Mouse (Mus musculus) CH12.LX (cell line): Measurements from ENCODE around the gene Tapt1.

Experiments
- CHD2 ChIP-seq: IDR thresholded peaks from 2 replicates; pipeline ENCODE4 v1.6.1; 2011; ENCODE audit warnings: low read length, improper control_type of control experiment
- CTCF ChIP-seq, 2 experiments: IDR thresholded peaks in 1 of 2; conservative IDR thresholded peaks in 1 of 2; 2 replicates each; pipeline ENCODE4 v1.5.1; 2011 to 2012; ENCODE audit warnings: low read depth in 2 of 2, low read length in 2 of 2, improper control_type of control experiment in 1 of 2, inconsistent platforms in 1 of 2, mild to moderate bottlenecking in 1 of 2, moderate library complexity in 1 of 2
- MAFK ChIP-seq: IDR thresholded peaks from 2 replicates; pipeline ENCODE4 v1.6.1; 2011; ENCODE audit warnings: low read length, improper control_type of control experiment; ENCODE audit not compliant: insufficient replicate concordance
- MAX ChIP-seq: IDR thresholded peaks from 2 replicates; pipeline ENCODE4 v1.6.1; 2011; ENCODE audit warnings: low read length, improper control_type of control experiment
- POLR2A ChIP-seq: IDR thresholded peaks from 2 replicates; pipeline ENCODE4 v1.6.1; 2011; ENCODE audit warnings: low read depth, mild to moderate bottlenecking, improper control_type of control experiment, low read length
- ZNF384 ChIP-seq: IDR thresholded peaks from 2 replicates; pipeline ENCODE4 v1.6.1; 2012; ENCODE audit warnings: low read depth, low read length, improper control_type of control experiment, inconsistent platforms

DNA sequence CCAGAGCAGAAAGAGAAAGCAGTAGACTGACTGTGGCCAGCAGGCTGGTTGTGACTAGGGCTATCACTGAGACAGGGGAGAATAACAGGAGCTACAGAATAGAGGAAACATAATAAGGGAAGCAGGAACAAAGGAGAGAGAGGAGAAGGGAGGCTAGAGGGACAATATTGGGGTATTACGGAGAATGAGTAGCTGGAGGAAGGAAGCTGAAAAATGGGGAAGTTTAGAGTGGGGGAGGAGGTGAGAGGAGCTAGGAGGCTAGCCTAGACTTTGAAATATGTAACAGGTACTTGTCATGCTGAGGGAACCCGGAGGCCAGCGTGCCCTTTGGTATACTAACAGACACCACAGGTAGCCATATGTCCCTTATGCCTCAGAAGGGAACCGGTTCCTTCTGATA, 98.9 kb downstream of the Tapt1 start:
- TF ChIP-seq CTCF (conservative IDR thresholded peaks at IDR 0.05 in 1 of 2, IDR thresholded peaks at IDR 0.05 in 1 of 2; ENCODE audit: low read depth in 2 of 2, low read length in 2 of 2), result no peak
- no peak for TF ChIP-seq CHD2
- no peak for TF ChIP-seq MAFK
- no peak for TF ChIP-seq MAX
- no peak for TF ChIP-seq POLR2A
- no peak for TF ChIP-seq ZNF384
